Mouse (Mus musculus): ENCODE measurements around the gene Retnla.
"Not testable (repeated sequence)": the region's sequence is repeated elsewhere in the genome, so short reads cannot be mapped to it uniquely, and the experiment has no call there.

Gene Retnla

GRCm38 (mm10) chr16:48842266-48842665 is at the start of gene Retnla:
Gene Retnla, plus strand, starts transcription at chr16:48842551.
- in situ Hi-C loops (cut with MboI, MseI), result no loop called here

- in situ Hi-C loops (cut with MboI, MseI), result loop anchor here in 1 of 2 experiments (25.0 kb wide), 1 partner anchor 989 kb away; no protein-coding TSS in a partner anchor
Observed at GRCm38 (mm10) chr16:48798285-48798684, 44.1 kb upstream of the Retnla start.

- in situ Hi-C loops (cut with MboI, MseI), result loop anchor here in 1 of 2 experiments (25.0 kb wide), 1 partner anchor 988 kb away; no protein-coding TSS in a partner anchor
Observed at GRCm38 (mm10) chr16:48799470-48799869, 42.9 kb upstream of the Retnla start.

- in situ Hi-C loops (cut with MboI, MseI), result no loop called here
Observed at GRCm38 (mm10) chr16:48800906-48801305, 41.4 kb upstream of the Retnla start.

GRCm38 (mm10) chr16:48805412-48805811 is 36.9 kb upstream of the Retnla start:
- in situ Hi-C loops (cut with MboI, MseI), result loop anchor here in 1 of 2 experiments (5.0 kb wide), 1 partner anchor 38 kb away; no protein-coding TSS in a partner anchor

- in situ Hi-C loops (cut with MboI, MseI), result loop anchor here in 1 of 2 experiments (5.0 kb wide), 1 partner anchor 39 kb away; no protein-coding TSS in a partner anchor
Observed at GRCm38 (mm10) chr16:48806521-48806920, 35.8 kb upstream of the Retnla start.

- in situ Hi-C loops (cut with MboI, MseI), result loop anchor here in 1 of 2 experiments (5.0 kb wide), 1 partner anchor 42 kb away; no protein-coding TSS in a partner anchor
Observed at GRCm38 (mm10) chr16:48809374-48809773, 33.0 kb upstream of the Retnla start.

GRCm38 (mm10) chr16:48811881-48812436 is 30.4 kb upstream of the Retnla start:
- in situ Hi-C loops (cut with MboI, MseI), result loop anchor here in 1 of 2 experiments (10.0 kb wide), 1 partner anchor 1707 kb away; no protein-coding TSS in a partner anchor

GRCm38 (mm10) chr16:48816695-48817094 is 25.7 kb upstream of the Retnla start, which contains the start of gene Retnlb:
Gene Retnlb, plus strand, starts transcription at chr16:48816856.
- in situ Hi-C loops (cut with MboI, MseI), result loop anchor here in 1 of 2 experiments (5.0 to 10.0 kb wide), 2 partner anchors 74 to 1712 kb away; no protein-coding TSS in a partner anchor

GRCm38 (mm10) chr16:48818524-48818923 is 23.8 kb upstream of the Retnla start:
- in situ Hi-C loops (cut with MboI, MseI), result loop anchor here in 1 of 2 experiments (5.0 to 10.0 kb wide), 2 partner anchors 76 to 1714 kb away; no protein-coding TSS in a partner anchor

GRCm38 (mm10) chr16:48826474-48826873 is 15.9 kb upstream of the Retnla start:
- in situ Hi-C loops (cut with MboI, MseI), result no loop called here

GRCm38 (mm10) chr16:48827625-48828024 is 14.7 kb upstream of the Retnla start:
- in situ Hi-C loops (cut with MboI, MseI), result no loop called here

- in situ Hi-C loops (cut with MboI, MseI), result no loop called here
Observed at GRCm38 (mm10) chr16:48829060-48829459, 13.3 kb upstream of the Retnla start.

GRCm38 (mm10) chr16:48832055-48832454 is 10.3 kb upstream of the Retnla start:
- in situ Hi-C loops (cut with MboI, MseI), result no loop called here

GRCm38 (mm10) chr16:48833626-48834025 is 8.7 kb upstream of the Retnla start:
- in situ Hi-C loops (cut with MboI, MseI), result not testable (repeated sequence)

- in situ Hi-C loops (cut with MboI, MseI), result no loop called here
Observed at GRCm38 (mm10) chr16:48843671-48844386, 1.5 kb downstream of the Retnla start.

GRCm38 (mm10) chr16:48865004-48865403 is 22.7 kb downstream of the Retnla start:
- in situ Hi-C loops (cut with MboI, MseI), result not testable (repeated sequence)

GRCm38 (mm10) chr16:48867690-48868089 is 25.3 kb downstream of the Retnla start:
- in situ Hi-C loops (cut with MboI, MseI), result no loop called here

GRCm38 (mm10) chr16:48868663-48869062 is 26.3 kb downstream of the Retnla start:
- in situ Hi-C loops (cut with MboI, MseI), result no loop called here

- in situ Hi-C loops (cut with MboI, MseI), result no loop called here
Observed at GRCm38 (mm10) chr16:48869671-48870070, 27.3 kb downstream of the Retnla start.

- in situ Hi-C loops (cut with MboI, MseI), result no loop called here
Observed at GRCm38 (mm10) chr16:48871754-48872153, 29.4 kb downstream of the Retnla start.

GRCm38 (mm10) chr16:48872321-48872720 is 30.0 kb downstream of the Retnla start, which contains the start of gene Retnlg:
Gene Retnlg, plus strand, starts transcription at chr16:48872621.
- in situ Hi-C loops (cut with MboI, MseI), result no loop called here

All from T-helper 17 cell (primary cell).